Mouse (Mus musculus) lung, embryonic 16.5 days (tissue): ENCODE measurements around the gene Wdr46. TPM values are rescaled to one million over a fixed set of nuclear protein-coding genes. Genes with fewer than 3 reads are reported as not detected.
"Not testable (repeated sequence)": the region's sequence is repeated elsewhere in the genome, so short reads cannot be mapped to it uniquely, and the experiment has no call there.

ENCODE experiments used
- ATAC-seq: fragments of 200-750 bp; cut with Nextera tagmentation; 2 replicates; pipeline ENCODE4 v1.8.0; 2017; ENCODE audit warnings: low read depth, mild to moderate bottlenecking, moderate library complexity
- H3K27ac ChIP-seq: fragments of 300-500 bp; sonication (generic); 2 replicates; pipeline ENCODE4 v1.5.1; 2014; ENCODE audit warnings: mild to moderate bottlenecking, control low read depth, low read length
- H3K27me3 ChIP-seq: fragments of 300-500 bp; sonication (generic); 2 replicates; pipeline ENCODE4 v1.6.1; 2014; ENCODE audit warnings: low read depth, low read length, mixed read lengths; ENCODE audit not compliant: control insufficient read depth, insufficient read depth
- H3K36me3 ChIP-seq: fragments of 300-500 bp; sonication (generic); 2 replicates; pipeline ENCODE4 v1.6.1; 2014; ENCODE audit warnings: low read length; ENCODE audit not compliant: control insufficient read depth, insufficient read depth
- H3K4me1 ChIP-seq: fragments of 300-500 bp; sonication (generic); replicated peaks from 2 replicates; pipeline ENCODE4 v1.6.1; 2014; ENCODE audit warnings: low read length, mixed read lengths; ENCODE audit not compliant: control insufficient read depth, insufficient read depth
- H3K4me2 ChIP-seq: fragments of 300-500 bp; sonication (generic); 2 replicates; pipeline ENCODE4 v1.6.1; 2014; ENCODE audit warnings: low read depth, low read length, control low read depth
- H3K4me3 ChIP-seq: fragments of 300-500 bp; sonication (generic); 2 replicates; pipeline ENCODE4 v1.5.1; 2014; ENCODE audit warnings: mild to moderate bottlenecking, low read length, control low read depth
- H3K9ac ChIP-seq: fragments of 300-500 bp; sonication (generic); 2 replicates; pipeline ENCODE4 v1.6.1; 2014; ENCODE audit warnings: low read length, control low read depth
- H3K9me3 ChIP-seq: fragments of 300-500 bp; sonication (generic); 2 replicates; pipeline ENCODE4 v1.6.1; 2016; ENCODE audit warnings: low read length; ENCODE audit not compliant: control insufficient read depth
- WGBS: fragments of 180-500 bp; shearing (Covaris S2); extraction: QIAGEN DNeasy Blood & Tissue Kit; methylation state at CpG from one replicate; pipeline ENCODE4 v1.1.7; 2014; 5-methylcytosine and 5-hydroxymethylcytosine counted together
- polyA plus RNA-seq: library from polyadenylated mRNA; unstranded; fragments of >200 nt; fragmentation: Nextera tagmentation; extraction: Ambion mirVana; gene quantifications from 2 replicates; pipeline ENCODE4 v1.2.1, GENCODE M21; 2015

The Wdr46 gene
- 20.2 and 20.6 TPM in 2 replicates for polyA plus RNA-seq

- no peak within 1 kb of the TSS for H3K27ac ChIP-seq
- no peaks in the 10 kb centered on the region for H3K9me3 ChIP-seq
- WGBS, result under 1% methylated on average over 36 of the region's 36 CpGs
- peak within 1 kb of the TSS; percentile 85 for H3K9ac ChIP-seq
- peak; percentile 91 for ATAC-seq
- H3K4me2 ChIP-seq, result peak within 1 kb of the TSS; percentile 76
- peak within 1 kb of the TSS; percentile 89 for H3K4me3 ChIP-seq
- peaks cover 17% of the 10 kb centered on the region for H3K4me1 ChIP-seq
- H3K36me3 ChIP-seq, result peaks cover 29% of the 10 kb centered on the region
- no peaks in the 10 kb centered on the region for H3K27me3 ChIP-seq
Observed at GRCm38 (mm10) chr17:33940206-33940805, at the start of gene Wdr46, which contains the start of gene Pfdn6. TSS of gene Wdr46 (plus strand) at chr17:33940660. TSS of gene Pfdn6 (minus strand) at chr17:33940343.

GRCm38 (mm10) chr17:33891357-33891756, 49.1 kb upstream of the Wdr46 start:
- no peak overlapping the region for H3K27ac ChIP-seq
- H3K4me3 ChIP-seq, result no peak overlapping the region
- H3K36me3 ChIP-seq, result 0 out of 2 replicates have a peak, but pooled peaks cover under 1% of the 10 kb centered on the region
- no peaks in the 10 kb centered on the region for H3K9me3 ChIP-seq
- WGBS, result 60% methylated on average over 2 of the region's 2 CpGs
- no peak overlapping the region for H3K4me2 ChIP-seq
- no peak for ATAC-seq
- H3K27me3 ChIP-seq, result no peaks in the 10 kb centered on the region
- peaks cover 9% of the 10 kb centered on the region for H3K4me1 ChIP-seq
- no peak overlapping the region for H3K9ac ChIP-seq

- H3K36me3 ChIP-seq, H3K9me3 ChIP-seq, H3K4me1 ChIP-seq, H3K27ac ChIP-seq, H3K27me3 ChIP-seq, ATAC-seq, H3K4me2 ChIP-seq, H3K9ac ChIP-seq, H3K4me3 ChIP-seq: not testable (repeated sequence)
- 66% methylated on average over 6 of the region's 6 CpGs for WGBS
Observed at GRCm38 (mm10) chr17:33891892-33892291, 48.6 kb upstream of the Wdr46 start.

- H3K4me1 ChIP-seq, result peaks cover 9% of the 10 kb centered on the region
- no peaks in the 10 kb centered on the region for H3K36me3 ChIP-seq
- H3K9me3 ChIP-seq, result no peaks in the 10 kb centered on the region
- no peak for ATAC-seq
- H3K27ac ChIP-seq, result no peak overlapping the region
- H3K4me3 ChIP-seq, result no peak overlapping the region
- 24% methylated on average over 7 of the region's 7 CpGs for WGBS
- no peak overlapping the region for H3K4me2 ChIP-seq
- no peak overlapping the region for H3K9ac ChIP-seq
- H3K27me3 ChIP-seq, result no peaks in the 10 kb centered on the region
Observed at GRCm38 (mm10) chr17:33892429-33892828, 48.0 kb upstream of the Wdr46 start.

- H3K27ac ChIP-seq, ATAC-seq, H3K9ac ChIP-seq, H3K4me1 ChIP-seq, H3K9me3 ChIP-seq, H3K4me3 ChIP-seq, H3K4me2 ChIP-seq, H3K27me3 ChIP-seq, H3K36me3 ChIP-seq: not testable (repeated sequence)
- WGBS, result 62% methylated on average over 4 of the region's 4 CpGs
Observed at GRCm38 (mm10) chr17:33893011-33893410, 47.4 kb upstream of the Wdr46 start.

GRCm38 (mm10) chr17:33897114-33897794, 43.2 kb upstream of the Wdr46 start:
- H3K4me1 ChIP-seq, result no peaks in the 10 kb centered on the region
- H3K9ac ChIP-seq, result no peak overlapping the region
- no peak overlapping the region for H3K4me3 ChIP-seq
- no peaks in the 10 kb centered on the region for H3K27me3 ChIP-seq
- WGBS, result 36% methylated on average over 6 of the region's 6 CpGs
- ATAC-seq, result no peak
- H3K36me3 ChIP-seq, result no peaks in the 10 kb centered on the region
- H3K4me2 ChIP-seq, result no peak overlapping the region
- H3K9me3 ChIP-seq, result no peaks in the 10 kb centered on the region
- no peak overlapping the region for H3K27ac ChIP-seq

GRCm38 (mm10) chr17:33898193-33898592, 42.3 kb upstream of the Wdr46 start:
- 72% methylated on average over 4 of the region's 4 CpGs for WGBS
- not testable (repeated sequence) for ATAC-seq, H3K4me3 ChIP-seq, H3K4me1 ChIP-seq, H3K36me3 ChIP-seq, H3K27me3 ChIP-seq, H3K4me2 ChIP-seq, H3K9me3 ChIP-seq, H3K9ac ChIP-seq, H3K27ac ChIP-seq

GRCm38 (mm10) chr17:33899642-33900041, 40.8 kb upstream of the Wdr46 start:
- Histone ChIP-seq H3K4me3 (no peak overlapping the region), H3K36me3 (no peaks in the 10 kb centered on the region), H3K4me1 (no peaks in the 10 kb centered on the region), H3K27me3 (no peaks in the 10 kb centered on the region), H3K9ac (no peak overlapping the region), H3K4me2 (no peak overlapping the region), H3K9me3 (no peaks in the 10 kb centered on the region), H3K27ac (no peak overlapping the region)
- ATAC-seq, result no peak
- 73% methylated on average over 4 of the region's 4 CpGs for WGBS

GRCm38 (mm10) chr17:33900281-33900988, 40.0 kb upstream of the Wdr46 start:
- Histone ChIP-seq H3K9ac (no peak overlapping the region), H3K27ac (no peak overlapping the region), H3K27me3 (no peaks in the 10 kb centered on the region), H3K9me3 (no peaks in the 10 kb centered on the region), H3K36me3 (no peaks in the 10 kb centered on the region), H3K4me3 (no peak overlapping the region), H3K4me2 (no peak overlapping the region), H3K4me1 (no peaks in the 10 kb centered on the region)
- ATAC-seq, result no peak
- 59% methylated on average over 7 of the region's 7 CpGs for WGBS
